Mouse (Mus musculus) frontal cortex, adult (tissue): ENCODE measurements around the gene Cdc25b.
"Not testable (repeated sequence)": the region's sequence is repeated elsewhere in the genome, so short reads cannot be mapped to it uniquely, and the experiment has no call there.

Experiments used
- ATAC-seq: cut with Nextera tagmentation; 2 replicates; pipeline ENCODE4 v1.9.2; 2017; ENCODE audit warnings: mild to moderate bottlenecking, moderate library complexity, mixed read lengths; ENCODE audit not compliant: low TSS enrichment

The Cdc25b gene

DNA sequence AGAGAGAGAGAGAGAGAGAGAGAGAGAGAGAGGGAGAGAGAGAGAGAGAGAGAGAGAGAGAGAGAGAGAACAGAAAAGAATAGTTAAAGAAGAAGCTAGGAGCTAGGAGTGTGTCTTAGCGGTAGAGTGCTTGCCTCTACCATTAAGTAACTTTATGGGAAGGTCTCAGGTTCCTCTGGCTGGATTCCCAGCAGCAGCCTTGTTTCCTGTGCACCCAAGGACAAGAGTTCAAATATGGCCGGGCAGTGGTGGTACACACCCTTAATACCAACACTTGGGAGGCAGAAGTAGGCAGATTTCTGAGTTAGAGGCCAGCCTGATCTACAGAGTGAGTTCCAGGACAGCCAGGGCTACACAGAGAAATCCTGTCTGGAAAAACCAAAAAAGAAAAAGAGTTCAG lies 39.9 kb downstream of the Cdc25b start:
- not testable (repeated sequence) for ATAC-seq

DNA sequence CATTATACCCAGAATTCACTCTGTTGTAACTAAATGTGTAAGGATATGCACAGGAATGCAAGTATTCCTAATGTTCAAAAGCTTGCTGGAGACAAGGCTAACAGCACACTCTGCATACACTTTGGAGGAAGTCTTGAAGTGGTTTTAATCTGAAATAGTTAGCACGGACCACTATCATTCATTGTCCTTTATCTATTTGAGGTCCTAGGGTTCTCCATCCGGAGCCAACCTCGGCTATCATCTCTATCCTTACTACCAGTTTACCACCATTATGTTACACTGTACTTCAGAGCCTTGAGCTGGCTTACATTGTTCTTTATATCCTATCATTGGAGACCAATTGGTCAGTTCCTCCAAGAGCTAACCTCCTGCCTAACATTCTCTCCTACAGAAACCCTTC lies 40.5 kb downstream of the Cdc25b start:
- no peak for ATAC-seq

DNA sequence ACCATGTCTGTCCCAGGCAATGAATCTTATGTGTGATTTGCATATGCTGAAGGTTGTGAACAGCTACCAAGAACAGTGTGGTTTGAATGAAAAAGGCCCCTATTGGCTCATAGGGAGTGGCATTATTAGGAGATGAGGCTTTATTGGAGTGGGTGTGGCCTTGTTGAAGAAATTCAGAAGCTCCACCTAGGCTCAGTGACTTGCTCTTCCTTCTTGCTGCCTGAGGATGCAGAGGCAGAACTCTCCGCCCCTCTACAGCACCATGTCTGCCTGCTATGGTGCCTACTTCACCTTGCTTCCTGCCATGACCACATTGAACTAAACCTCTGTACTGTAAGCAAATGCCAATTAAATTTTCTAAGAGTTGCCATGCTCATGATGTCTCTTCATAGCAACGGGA lies 45.8 kb downstream of the Cdc25b start:
- ATAC-seq, result no peak

DNA sequence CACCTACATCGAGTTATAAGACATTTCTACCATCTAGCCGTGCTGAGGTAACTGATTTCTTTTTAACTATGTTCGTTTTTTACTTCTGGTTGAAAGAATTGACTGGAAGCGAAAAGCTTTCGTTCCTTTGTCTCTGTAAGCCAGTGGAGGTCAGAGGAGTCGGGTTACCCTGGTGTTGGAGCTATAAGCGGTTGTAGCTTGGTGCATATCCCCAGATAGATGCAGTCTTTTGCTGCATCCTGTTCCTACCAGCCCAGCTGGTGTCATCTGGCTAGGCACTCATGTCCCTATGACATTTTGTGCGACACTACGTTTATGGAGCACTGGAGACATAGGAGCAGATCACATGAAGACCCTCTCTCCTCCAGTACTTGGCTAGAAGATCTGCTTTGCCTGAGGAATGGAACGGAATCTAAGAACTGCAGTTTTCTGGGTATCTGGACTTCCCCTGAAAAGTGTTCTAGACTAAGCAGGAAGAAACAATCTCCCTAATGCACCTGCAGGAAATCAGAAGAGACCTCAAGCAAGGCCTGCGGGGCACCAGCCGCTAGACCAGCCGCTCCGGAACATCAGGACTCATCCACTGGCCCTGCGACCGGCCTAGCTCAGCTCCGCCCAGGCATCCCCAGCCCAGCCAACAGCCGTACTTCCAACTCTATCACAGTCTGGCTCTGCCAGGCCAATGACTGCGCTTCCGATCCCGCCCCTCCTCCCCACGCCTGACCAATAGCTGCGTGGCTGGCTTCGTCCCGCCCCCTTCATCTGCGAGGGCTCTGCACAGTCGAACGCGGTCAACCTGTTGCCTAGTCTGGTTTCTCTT lies 46.8 kb downstream of the Cdc25b start, which contains the start of gene Mavs:
Gene Mavs, plus strand, starts transcription at position 757 of the 820 bp plus-strand sequence.
- ATAC-seq, result peak; percentile 100

DNA sequence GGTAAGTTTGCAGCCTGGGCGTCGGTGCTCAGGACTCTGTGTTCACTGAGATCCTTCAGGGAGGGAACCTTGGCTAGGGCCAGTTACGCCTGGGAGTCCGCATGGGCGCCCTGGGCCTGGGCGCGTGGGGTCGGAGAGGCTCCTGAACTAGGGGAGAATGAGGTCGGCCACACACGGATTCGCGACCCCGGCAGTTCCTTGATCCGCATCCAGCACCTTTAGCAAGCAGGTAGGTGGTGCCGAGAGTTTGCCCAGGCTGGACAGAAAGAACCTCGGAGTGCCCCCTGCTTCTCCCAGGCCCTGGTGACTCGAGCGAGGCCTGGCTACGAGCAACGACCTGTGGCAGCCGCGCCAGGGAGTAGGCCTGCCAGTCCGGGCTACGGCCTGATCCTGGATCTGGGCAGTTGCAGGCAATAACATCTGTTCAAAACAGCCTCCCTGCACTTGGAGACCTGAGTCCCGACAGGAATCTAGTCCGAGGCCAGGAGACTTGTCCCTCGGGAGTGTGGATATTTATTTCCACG lies 47.4 kb downstream of the Cdc25b start:
- ATAC-seq, result no peak

DNA sequence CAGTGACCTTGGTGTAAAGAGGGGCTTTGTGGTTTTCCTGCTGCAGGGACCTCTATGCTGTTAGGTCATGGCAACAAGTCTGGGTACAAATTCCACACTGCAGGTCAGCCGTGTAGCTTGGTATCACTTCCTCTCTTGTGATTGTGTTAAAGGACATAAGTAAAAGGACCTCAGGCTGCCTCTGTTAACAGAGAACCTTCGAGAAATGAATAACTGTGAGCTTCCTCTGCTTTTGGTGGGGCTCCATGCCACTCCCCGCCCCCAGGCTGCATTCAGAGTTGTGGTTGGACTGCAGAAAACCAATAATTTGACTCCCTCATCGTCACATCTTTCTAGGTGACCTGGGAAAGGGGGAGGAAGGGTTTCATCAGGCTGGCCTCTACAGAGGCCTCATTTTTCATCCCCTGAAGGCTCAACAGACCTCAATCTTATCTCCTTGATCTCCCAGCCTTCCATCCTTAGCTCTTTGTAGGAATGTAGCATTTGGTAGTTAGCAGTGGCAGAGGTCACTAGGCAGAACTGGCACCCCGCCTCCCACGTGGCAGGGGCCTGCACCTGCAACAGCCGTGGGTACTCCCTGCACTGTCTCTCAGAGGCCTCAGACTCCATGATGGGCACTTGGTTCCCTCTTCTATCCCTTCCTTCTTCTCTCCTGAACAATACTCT lies 48.4 kb downstream of the Cdc25b start:
- no peak for ATAC-seq

DNA sequence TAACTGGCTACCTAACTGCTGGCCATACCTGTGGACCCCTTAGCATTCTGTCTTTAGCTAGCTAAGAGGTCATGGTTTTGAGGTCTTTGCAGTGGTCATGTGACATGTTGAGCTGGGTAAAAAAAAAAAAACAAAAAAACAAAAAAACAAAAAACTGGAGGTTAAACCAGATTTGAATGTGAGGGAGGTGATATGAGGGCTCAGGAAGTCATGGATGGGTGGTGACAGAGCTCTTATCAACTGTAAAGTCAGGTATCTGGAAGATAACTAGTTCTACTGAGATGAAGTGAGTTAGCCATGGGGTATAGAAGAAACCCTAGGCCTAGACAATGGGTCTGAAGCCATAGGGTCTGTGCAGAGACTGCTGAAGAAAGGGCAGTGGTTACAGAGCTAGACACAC lies 55.4 kb downstream of the Cdc25b start:
- ATAC-seq, result no peak

DNA sequence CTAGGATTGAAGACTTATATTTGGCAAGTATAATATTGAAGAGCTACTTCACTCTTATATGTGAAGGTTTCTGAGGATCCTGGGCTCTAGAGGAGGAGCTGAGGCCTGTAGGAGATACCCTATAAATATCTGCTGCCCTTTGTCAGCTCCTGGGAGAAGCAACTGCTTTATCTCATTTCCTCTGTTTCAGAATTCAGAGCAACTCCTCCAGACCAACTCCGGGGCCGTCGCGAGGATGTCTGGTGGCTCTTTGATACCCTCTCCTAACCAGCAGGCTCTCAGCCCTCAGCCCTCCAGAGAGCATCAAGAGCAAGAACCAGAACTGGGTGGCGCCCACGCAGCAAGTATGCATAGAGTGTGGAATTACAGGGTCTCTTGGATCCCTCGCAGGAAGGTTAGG lies 56.2 kb downstream of the Cdc25b start:
- no peak for ATAC-seq
